Mouse (Mus musculus): Measurements from ENCODE around the gene Fam71e2.

DNA sequence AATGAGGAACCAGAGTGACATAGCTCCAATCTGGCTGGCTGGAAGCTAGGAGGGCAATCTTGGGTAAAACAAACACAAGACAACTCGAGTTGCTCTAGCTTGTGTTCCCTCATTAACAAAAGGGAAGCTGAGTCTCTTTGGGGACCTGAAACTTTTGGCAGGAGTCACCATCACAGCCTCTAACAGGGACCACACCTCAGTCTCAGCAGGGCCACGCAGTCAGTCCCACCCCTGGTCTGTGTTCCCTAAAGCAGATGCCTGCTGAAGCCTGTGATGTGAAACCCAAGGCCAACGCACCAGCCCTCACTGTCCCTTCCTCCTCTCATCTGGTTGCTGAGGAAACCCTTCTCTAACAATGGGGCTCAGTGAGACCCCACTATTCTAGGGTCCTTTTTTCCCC is 11.0 kb upstream of the Fam71e2 start:
- TF ChIP-seq CTCF (conservative IDR thresholded peaks at IDR 0.05; ENCODE audit: insufficient read depth, insufficient read length, low read depth, low read length) (no peak), POLR2A (IDR thresholded peaks at IDR 0.05; ENCODE audit: low read depth, low read length) (no peak)

All from kidney, adult 2 months (tissue).